Mouse (Mus musculus) olfactory bulb, adult 2 months (tissue): Measurements from ENCODE around the gene Kcnt2.

Experiments
- CTCF ChIP-seq: fragments of 200-500 bp; IDR thresholded peaks from 2 replicates; pipeline ENCODE4 v1.5.1; 2012; ENCODE audit warnings: low read depth, mild to moderate bottlenecking, low read length, moderate library complexity; ENCODE audit not compliant: insufficient read depth
- POLR2A ChIP-seq: fragments of 200-500 bp; IDR thresholded peaks from 2 replicates; pipeline ENCODE4 v1.6.1; 2012; ENCODE audit warnings: mild to moderate bottlenecking, low read depth, low read length, moderate library complexity; ENCODE audit not compliant: insufficient read depth

DNA sequence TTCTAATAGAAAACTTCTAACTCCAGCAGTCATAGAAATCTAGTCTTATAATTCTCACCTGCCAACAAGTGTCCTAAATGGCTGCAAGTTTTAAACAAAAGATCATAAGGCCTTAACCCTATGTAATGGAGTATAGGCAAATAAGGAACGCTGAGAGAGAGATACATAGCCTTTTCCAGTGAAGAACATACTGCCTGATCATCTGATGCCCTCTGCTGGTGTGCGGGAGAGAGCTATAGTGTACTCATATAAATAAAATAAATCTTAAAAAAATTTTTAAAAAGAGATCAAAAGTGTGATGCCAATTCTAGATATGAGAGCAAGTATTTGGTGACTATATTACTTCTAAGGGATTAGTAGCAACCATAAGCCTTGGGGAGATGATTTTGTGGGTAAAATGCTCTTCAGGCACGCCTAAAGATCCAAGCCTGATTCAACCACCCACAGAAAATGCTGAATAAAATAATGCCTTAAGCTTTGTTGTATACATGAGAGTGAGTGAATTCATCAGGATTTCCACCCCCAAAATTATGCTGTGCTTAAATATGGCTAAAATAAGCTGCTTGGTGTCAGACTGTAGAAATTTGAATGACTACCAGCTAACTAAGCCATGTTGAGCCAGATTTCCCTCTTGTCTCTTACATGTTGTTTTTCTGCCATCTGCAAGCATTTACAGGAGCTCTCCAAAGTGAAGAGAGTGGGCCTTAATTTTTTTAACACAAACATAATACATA lies 413.8 kb downstream of the Kcnt2 start:
- TF ChIP-seq POLR2A (no peak), CTCF (no peak)
